Mouse (Mus musculus) cortical plate, adult 2 months (tissue): ENCODE data around the gene Gapvd1. TPM values are rescaled to one million over a fixed set of nuclear protein-coding genes. Genes with fewer than 3 reads are reported as not detected.
A peak's percentile ranks its signal among the peaks of the same experiment; 100 is the strongest.
"Not testable (repeated sequence)": the region's sequence is repeated elsewhere in the genome, so short reads cannot be mapped to it uniquely, and the experiment has no call there.

ENCODE experiments used
- H3K27ac ChIP-seq: fragments of 200-500 bp; 2 replicates; pipeline ENCODE4 v1.5.1; 2012; ENCODE audit warnings: low read length, control low read depth, inconsistent platforms; ENCODE audit not compliant: insufficient read depth
- H3K4me1 ChIP-seq: fragments of 200-500 bp; 2 replicates; pipeline ENCODE4 v1.6.1; 2011; ENCODE audit warnings: low read length; ENCODE audit not compliant: control insufficient read depth, insufficient read depth
- H3K4me3 ChIP-seq: fragments of 200-500 bp; 2 replicates; pipeline ENCODE4 v1.5.1; 2011; ENCODE audit warnings: mild to moderate bottlenecking, low read length, control low read depth; ENCODE audit not compliant: insufficient read depth
- CTCF ChIP-seq: fragments of 200-500 bp; IDR thresholded peaks from 2 replicates; pipeline ENCODE4 v1.5.1; 2011; ENCODE audit warnings: mild to moderate bottlenecking, control low read depth, low read length; ENCODE audit not compliant: insufficient read depth; ENCODE audit errors: extremely low read depth
- POLR2A ChIP-seq: fragments of 200-500 bp; IDR thresholded peaks from 2 replicates; pipeline ENCODE4 v1.6.1; 2011; ENCODE audit warnings: mild to moderate bottlenecking, low read length, control low read depth; ENCODE audit not compliant: insufficient read depth; ENCODE audit errors: extremely low read depth
- polyA plus RNA-seq: library from polyadenylated mRNA; depleted of rRNA; stranded (reverse); fragments of >200 nt; gene quantifications from 2 replicates; pipeline ENCODE4 v1.2.3, GENCODE M21; 2012; rRNA removed

Gene Gapvd1
- 42.0 and 43.2 TPM in 2 replicates for polyA plus RNA-seq

DNA sequence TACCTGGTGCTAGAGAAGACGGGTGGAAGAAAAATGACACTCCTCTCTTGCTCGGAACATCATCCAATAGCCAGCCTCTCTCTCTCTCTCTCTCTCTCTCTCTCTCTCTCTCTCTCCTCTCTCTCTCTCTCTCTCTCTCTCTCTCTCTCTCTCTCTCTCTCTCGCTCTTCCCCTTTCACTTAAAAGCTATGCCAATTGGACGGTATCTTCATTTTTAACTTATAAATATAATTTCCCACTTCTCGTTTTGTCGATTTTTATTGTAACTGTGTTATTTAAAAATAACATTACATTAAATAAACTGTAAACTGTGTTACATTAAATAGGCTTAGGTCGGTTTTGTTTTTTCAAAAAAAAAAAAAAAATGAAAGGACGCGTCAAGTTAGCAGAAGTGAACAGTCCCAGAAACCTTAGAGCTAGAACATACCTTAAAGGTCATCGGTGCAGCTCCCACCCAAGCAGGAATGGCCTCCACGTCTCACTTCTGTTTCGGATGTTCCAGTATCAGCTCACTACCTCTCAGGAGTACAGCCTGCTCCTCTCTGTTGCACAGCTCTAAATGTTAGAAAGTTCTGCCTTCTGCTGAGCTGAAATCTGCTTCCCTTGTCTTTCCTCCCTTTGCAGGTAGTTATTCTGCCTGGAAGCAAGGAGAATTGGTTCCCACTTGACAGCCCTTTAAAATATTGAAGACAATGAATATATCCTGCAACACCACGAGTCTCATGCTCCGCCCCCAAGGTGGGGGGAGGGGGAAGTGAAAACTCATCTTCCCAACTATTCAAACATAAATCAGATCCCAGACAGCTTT is at the start of gene Gapvd1:
Gene Gapvd1 (minus strand): TSS at position 682 of the 808 bp plus-strand sequence.
- Histone ChIP-seq H3K27ac (peak within 1 kb of the TSS; percentile 53; the same call in 1 of the 2 replicates), H3K4me1 (peaks cover 4% of the 10 kb centered on the region; the same call in 1 of the 2 replicates), H3K4me3 (peak within 1 kb of the TSS; percentile 46)
- TF ChIP-seq CTCF (no peak), POLR2A (no peak)

GRCm38 (mm10) chr2:34804815-34805214 is 49.8 kb upstream of the Gapvd1 start:
- peaks cover 5% of the 10 kb centered on the region; the same call in 1 of the 2 replicates for H3K4me1 ChIP-seq
- TF ChIP-seq CTCF (no peak), POLR2A (no peak)
- H3K27ac ChIP-seq, result no peak overlapping the region
- H3K4me3 ChIP-seq, result no peak overlapping the region

DNA sequence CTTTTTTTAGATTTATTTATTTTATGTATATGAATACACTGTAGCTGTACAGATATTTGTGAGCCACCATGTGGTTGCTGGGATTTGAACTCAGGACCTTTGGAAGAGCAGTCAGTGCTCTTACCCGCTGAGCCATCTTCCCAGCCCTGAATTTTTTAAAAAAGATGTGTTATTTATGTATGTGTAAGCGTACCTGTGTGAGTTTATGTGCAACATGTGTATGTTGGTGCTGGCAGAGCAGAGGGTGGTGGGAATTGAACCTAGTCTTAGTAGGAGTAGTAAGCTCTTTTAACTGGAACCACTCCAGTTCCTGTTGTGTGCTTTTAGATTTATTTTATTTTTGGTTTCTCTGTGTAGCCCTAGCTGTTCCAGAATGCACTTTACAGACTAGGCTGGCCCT is 49.1 kb upstream of the Gapvd1 start:
- no peak overlapping the region for H3K27ac ChIP-seq
- no peak overlapping the region for H3K4me3 ChIP-seq
- H3K4me1 ChIP-seq, result peaks cover 5% of the 10 kb centered on the region; the same call in 1 of the 2 replicates
- no peak for TF ChIP-seq CTCF

GRCm38 (mm10) chr2:34803746-34804145 is 48.7 kb upstream of the Gapvd1 start:
- Histone ChIP-seq H3K27ac (no peak overlapping the region), H3K4me3 (peak overlapping the region; percentile 68; the same call in 1 of the 2 replicates), H3K4me1 (peaks cover 7% of the 10 kb centered on the region; the same call in 1 of the 2 replicates)
- no peak for TF ChIP-seq CTCF
- no peak for TF ChIP-seq POLR2A

- peak overlapping the region; percentile 68 for H3K4me3 ChIP-seq
Measured at GRCm38 (mm10) chr2:34802565-34803245, 47.7 kb upstream of the Gapvd1 start.

GRCm38 (mm10) chr2:34801516-34802482 is 46.8 kb upstream of the Gapvd1 start:
- TF ChIP-seq POLR2A (peak; percentile 95), CTCF (no peak)
- Histone ChIP-seq H3K4me3 (peak overlapping the region; percentile 68), H3K27ac (no peak overlapping the region), H3K4me1 (peaks cover 7% of the 10 kb centered on the region; the same call in 1 of the 2 replicates)

More at GRCm38 (mm10) chr2:34802565-34803245, 47.7 kb upstream of the Gapvd1 start:
- not testable (repeated sequence) for H3K27ac ChIP-seq, H3K4me1 ChIP-seq

DNA sequence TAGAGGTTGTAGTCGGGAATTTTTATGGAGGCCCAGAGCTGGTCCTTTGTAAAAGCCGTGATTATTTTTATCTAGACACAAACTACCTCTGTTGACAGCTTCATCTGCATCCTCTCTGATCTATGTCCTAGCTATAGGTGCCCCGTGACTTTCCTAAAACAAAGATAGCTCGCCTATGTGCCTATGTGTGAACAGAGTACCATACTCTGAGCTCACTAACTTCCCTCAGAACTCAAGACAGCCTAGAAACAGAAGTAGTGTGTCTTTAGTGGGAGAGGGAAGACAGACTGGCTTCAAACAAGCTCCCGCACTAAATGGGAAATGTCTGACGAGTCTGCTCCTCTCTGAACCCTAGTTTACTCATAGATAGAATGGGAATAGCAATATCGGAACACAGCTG is 45.3 kb upstream of the Gapvd1 start:
- Histone ChIP-seq H3K27ac (no peak overlapping the region), H3K4me1 (peaks cover 7% of the 10 kb centered on the region; the same call in 1 of the 2 replicates), H3K4me3 (peak overlapping the region; percentile 48; the same call in 1 of the 2 replicates)
- TF ChIP-seq POLR2A (no peak), CTCF (no peak)

- peak within 1 kb of the TSS; percentile 6; the same call in 1 of the 2 replicates for H3K27ac ChIP-seq
- peaks cover 4% of the 10 kb centered on the region; the same call in 1 of the 2 replicates for H3K4me1 ChIP-seq
- TF ChIP-seq CTCF (no peak), POLR2A (peak; percentile 67)
- peak within 1 kb of the TSS; percentile 48 for H3K4me3 ChIP-seq
Measured at GRCm38 (mm10) chr2:34799357-34800256, 44.6 kb upstream of the Gapvd1 start, which contains the start of gene Rabepk. TSS of gene Rabepk (minus strand) at chr2:34799912.
